Mouse (Mus musculus) kidney, adult 2 months (tissue): ENCODE results near the gene Ndufc1. TPM values are rescaled to one million over a fixed set of nuclear protein-coding genes. Genes with fewer than 3 reads are reported as not detected.

ENCODE experiments used
- DNase-seq: peaks from one replicate; pipeline ENCODE4 v3.0.0; 2021
- H3K27ac ChIP-seq: fragments of 200-500 bp; 2 replicates; pipeline ENCODE4 v1.5.1; 2012; ENCODE audit warnings: low read depth, low read length, control low read depth, inconsistent platforms; ENCODE audit not compliant: insufficient read depth
- H3K27me3 ChIP-seq: fragments of 200-500 bp; replicated peaks from 2 replicates; pipeline ENCODE4 v1.6.1; 2012; ENCODE audit warnings: mild to moderate bottlenecking, moderate library complexity, low read length, inconsistent platforms; ENCODE audit not compliant: control insufficient read depth, insufficient read depth
- H3K36me3 ChIP-seq: fragments of 200-500 bp; 2 replicates; pipeline ENCODE4 v1.6.1; 2012; ENCODE audit warnings: mild to moderate bottlenecking, moderate library complexity, low read length, inconsistent platforms; ENCODE audit not compliant: control insufficient read depth, insufficient read depth
- H3K4me1 ChIP-seq: fragments of 200-500 bp; 2 replicates; pipeline ENCODE4 v1.6.1; 2011; ENCODE audit warnings: low read length; ENCODE audit not compliant: control insufficient read depth, insufficient read depth
- H3K4me3 ChIP-seq: fragments of 200-500 bp; 2 replicates; pipeline ENCODE4 v1.5.1; 2011; ENCODE audit warnings: mild to moderate bottlenecking, low read depth, low read length, control low read depth; ENCODE audit not compliant: insufficient read depth
- CTCF ChIP-seq: fragments of 200-500 bp; conservative IDR thresholded peaks from 2 replicates; pipeline ENCODE4 v1.5.1; 2011; ENCODE audit warnings: low read depth, mild to moderate bottlenecking, control low read depth, low read length, moderate library complexity, mixed read lengths; ENCODE audit not compliant: insufficient read depth, insufficient read length
- POLR2A ChIP-seq: fragments of 200-500 bp; IDR thresholded peaks from one replicate; pipeline ENCODE4 v1.6.1; 2011; ENCODE audit warnings: low read depth, low read length, control low read depth
- WGBS: fragments of 180-500 bp; shearing (Covaris S2); methylation state at CpG from one replicate; pipeline ENCODE4 v1.1.7; 2018; 5-methylcytosine and 5-hydroxymethylcytosine counted together
- polyA plus RNA-seq: library from polyadenylated mRNA; depleted of rRNA; stranded (reverse); fragments of >200 nt; gene quantifications from 2 replicates; pipeline ENCODE4 v1.2.3, GENCODE M21; 2012

The Ndufc1 gene
- polyA plus RNA-seq, 1 experiment, result 461 TPM

- no peak overlapping the region for H3K27ac ChIP-seq
- no peaks in the 10 kb centered on the region; the same call in 1 of the 2 replicates for H3K4me1 ChIP-seq
- peak overlapping the region; percentile 39 for H3K4me3 ChIP-seq
- TF ChIP-seq POLR2A (no peak), CTCF (peak; percentile 94)
- no peaks in the 10 kb centered on the region for H3K36me3 ChIP-seq
- WGBS, result 6% methylated on average over 31 of the region's 31 CpGs
- DNase-seq, result peak; percentile 80
- H3K27me3 ChIP-seq, result no peaks in the 10 kb centered on the region
These were observed 43.9 kb downstream of the Ndufc1 start for GRCm38 (mm10) chr3:51364703-51365516.

- no peak for DNase-seq
- Histone ChIP-seq H3K27me3 (no peaks in the 10 kb centered on the region), H3K4me1 (no peaks in the 10 kb centered on the region; the same call in none of the 2 replicates), H3K36me3 (no peaks in the 10 kb centered on the region), H3K4me3 (no peak overlapping the region), H3K27ac (no peak overlapping the region)
- no peak for TF ChIP-seq POLR2A
- no peak for TF ChIP-seq CTCF
- WGBS, result 42% methylated on average over 9 of the region's 9 CpGs
These were observed 47.7 kb downstream of the Ndufc1 start for GRCm38 (mm10) chr3:51361066-51361465.

GRCm38 (mm10) chr3:51359558-51360307 is 49.1 kb downstream of the Ndufc1 start:
- TF ChIP-seq CTCF, result no peak
- no peak for TF ChIP-seq POLR2A
- DNase-seq, result no peak
- H3K4me1 ChIP-seq, result no peaks in the 10 kb centered on the region; the same call in none of the 2 replicates
- H3K36me3 ChIP-seq, result no peaks in the 10 kb centered on the region
- no peaks in the 10 kb centered on the region for H3K27me3 ChIP-seq
- no peak overlapping the region for H3K27ac ChIP-seq
- WGBS, result 80% methylated on average over 14 of the region's 14 CpGs
- H3K4me3 ChIP-seq, result no peak overlapping the region

- peak; percentile 38 for DNase-seq
- H3K27ac ChIP-seq, result no peak overlapping the region
- H3K4me3 ChIP-seq, result peak overlapping the region; percentile 48
- no peak for TF ChIP-seq CTCF
- no peak for TF ChIP-seq POLR2A
- H3K27me3 ChIP-seq, result no peaks in the 10 kb centered on the region
- 8% methylated on average over 50 of the region's 50 CpGs for WGBS
- no peaks in the 10 kb centered on the region; the same call in none of the 2 replicates for H3K4me1 ChIP-seq
- no peaks in the 10 kb centered on the region for H3K36me3 ChIP-seq
These were observed 49.9 kb downstream of the Ndufc1 start for GRCm38 (mm10) chr3:51358660-51359557.

- no peak overlapping the region for H3K27ac ChIP-seq
- H3K4me3 ChIP-seq, result no peak overlapping the region
- DNase-seq, result peak; percentile 55
- H3K36me3 ChIP-seq, result no peaks in the 10 kb centered on the region
- no peak for TF ChIP-seq CTCF
- TF ChIP-seq POLR2A, result no peak
- H3K4me1 ChIP-seq, result no peaks in the 10 kb centered on the region; the same call in none of the 2 replicates
- WGBS, result 20% methylated on average over 15 of the region's 15 CpGs
- H3K27me3 ChIP-seq, result no peaks in the 10 kb centered on the region
These were observed 50.6 kb downstream of the Ndufc1 start for GRCm38 (mm10) chr3:51358181-51358580.

- Histone ChIP-seq H3K4me3 (no peak overlapping the region), H3K27ac (no peak overlapping the region), H3K4me1 (no peaks in the 10 kb centered on the region; the same call in none of the 2 replicates), H3K27me3 (no peaks in the 10 kb centered on the region), H3K36me3 (no peaks in the 10 kb centered on the region)
- WGBS, result 61% methylated on average over 14 of the region's 14 CpGs
- DNase-seq, result no peak
- TF ChIP-seq CTCF, result no peak
- TF ChIP-seq POLR2A, result no peak
These were observed 51.2 kb downstream of the Ndufc1 start for GRCm38 (mm10) chr3:51357624-51358023.
